Mouse (Mus musculus) gastrocnemius, postnatal 4 days (tissue): Measurements from ENCODE around the gene 4930544D05Rik. TPM values are rescaled to one million over a fixed set of nuclear protein-coding genes. Genes with fewer than 3 reads are reported as not detected.

Experiments used
- DNase-seq, 2 experiments: peaks; one replicate each; pipeline ENCODE4 v3.0.0; 2021 to 2022; ENCODE audit warnings: low spot score in 2 of 2, mixed read lengths in 2 of 2
- total RNA-seq, 2 experiments: library from RNA; stranded (reverse); gene quantifications; 2 replicates each; pipeline ENCODE4 v1.2.3; 2021

4930544D05Rik gene
- total RNA-seq, 2 experiments from 2014 or later: not detected

DNA sequence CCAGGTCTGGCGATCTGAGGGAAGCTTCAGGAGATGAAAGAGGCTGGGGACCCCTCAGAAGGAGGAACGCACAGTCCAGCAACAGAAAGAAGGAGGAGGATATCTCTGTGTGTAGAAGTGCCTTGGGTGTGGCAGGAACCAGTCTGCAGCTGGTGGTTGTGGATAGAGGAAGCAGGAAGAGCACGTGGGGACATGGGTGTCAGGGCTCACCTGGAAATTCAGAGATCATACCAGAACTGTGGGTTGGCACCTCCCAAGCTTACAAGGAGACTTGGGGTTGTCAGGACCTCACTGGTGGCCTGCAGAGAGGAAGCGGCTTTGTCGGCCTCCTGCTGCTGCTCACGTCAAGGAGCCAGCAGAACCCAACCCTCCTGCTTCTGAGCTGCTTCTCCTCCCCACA, 18.3 kb upstream of the 4930544D05Rik start:
- no peak for DNase-seq

DNA sequence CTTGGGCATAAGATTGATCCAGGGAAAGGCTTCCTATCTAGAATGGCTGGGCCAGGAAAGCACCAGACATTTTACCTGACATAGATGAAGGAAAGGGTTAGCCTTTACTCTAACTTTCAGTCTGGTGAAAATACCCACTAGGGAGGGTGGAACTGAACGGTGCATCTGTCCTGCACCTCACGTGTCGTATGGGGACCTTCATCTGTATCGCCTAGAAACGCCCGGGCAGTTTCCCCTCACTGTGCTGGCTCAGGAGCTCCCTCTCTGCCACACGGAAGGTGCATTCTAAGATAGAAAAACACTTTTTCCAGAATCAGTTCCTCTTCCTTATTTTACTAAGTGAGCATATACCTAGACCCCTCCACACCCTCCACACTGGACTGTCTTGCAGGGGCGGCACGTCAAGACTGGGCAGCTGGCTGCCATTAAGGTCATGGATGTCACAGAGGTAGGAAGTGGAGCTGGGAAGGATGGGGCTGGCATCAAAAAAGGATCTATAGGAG, 17.1 kb upstream of the 4930544D05Rik start:
- no peak for DNase-seq

DNA sequence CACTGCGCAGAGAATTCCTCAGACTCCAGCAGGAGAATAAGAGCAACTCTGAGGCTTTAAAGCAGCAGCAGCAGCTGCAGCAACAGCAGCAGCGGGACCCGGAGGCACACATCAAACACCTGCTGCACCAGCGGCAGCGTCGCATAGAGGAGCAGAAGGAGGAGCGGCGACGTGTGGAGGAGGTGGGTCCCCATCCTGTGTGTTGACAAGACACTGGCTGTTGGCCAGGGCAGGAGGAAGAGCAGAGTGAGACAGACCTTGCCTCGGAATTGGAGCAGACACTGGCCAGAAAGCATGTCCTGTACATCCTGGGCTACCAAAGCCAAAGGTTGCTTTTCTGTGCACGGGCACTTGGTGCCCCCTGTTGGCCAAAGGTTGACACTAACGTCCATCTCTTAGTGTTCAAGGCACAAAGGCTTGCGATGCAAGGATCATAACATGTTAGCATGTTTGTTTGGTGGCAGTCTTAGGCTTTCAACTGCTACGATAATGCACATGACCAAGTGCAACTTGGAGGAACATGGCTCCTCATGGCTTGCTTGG, 10.6 kb upstream of the 4930544D05Rik start:
- peak in 1 of 2 experiments; percentile 74 for DNase-seq

DNA sequence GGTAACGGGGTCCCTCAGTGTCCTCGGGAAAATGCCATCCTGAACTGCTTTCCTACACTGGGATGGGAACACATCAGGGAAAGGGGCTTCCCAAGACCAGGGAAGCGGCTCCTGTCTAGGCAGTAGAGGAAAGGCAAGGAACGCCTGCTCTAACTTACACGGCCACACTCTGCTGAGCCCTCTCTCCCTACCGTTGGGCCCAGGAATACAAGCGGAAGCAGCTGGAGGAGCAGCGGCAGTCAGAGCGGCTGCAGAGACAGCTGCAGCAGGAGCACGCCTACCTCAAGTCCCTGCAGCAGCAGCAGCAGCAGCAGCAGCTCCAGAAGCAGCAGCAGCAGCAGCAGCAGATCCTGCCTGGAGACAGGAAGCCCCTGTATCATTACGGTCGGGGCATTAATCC, 8.9 kb upstream of the 4930544D05Rik start:
- no peak for DNase-seq

DNA sequence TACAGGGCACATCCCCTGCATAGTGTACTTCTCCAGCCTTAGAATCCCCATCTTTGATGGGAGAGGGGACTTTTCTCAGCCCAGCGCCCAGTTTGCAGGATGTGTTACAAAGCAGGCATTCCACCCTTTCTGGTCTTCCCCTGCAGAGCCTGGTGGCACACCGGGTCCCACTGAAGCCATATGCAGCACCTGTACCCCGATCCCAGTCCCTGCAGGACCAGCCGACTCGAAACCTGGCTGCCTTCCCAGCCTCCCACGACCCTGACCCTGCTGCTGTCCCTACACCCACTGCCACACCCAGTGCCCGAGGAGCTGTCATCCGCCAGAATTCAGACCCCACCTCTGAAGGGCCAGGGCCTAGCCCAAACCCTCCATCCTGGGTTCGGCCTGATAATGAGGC, 8.0 kb upstream of the 4930544D05Rik start:
- no peak for DNase-seq

DNA sequence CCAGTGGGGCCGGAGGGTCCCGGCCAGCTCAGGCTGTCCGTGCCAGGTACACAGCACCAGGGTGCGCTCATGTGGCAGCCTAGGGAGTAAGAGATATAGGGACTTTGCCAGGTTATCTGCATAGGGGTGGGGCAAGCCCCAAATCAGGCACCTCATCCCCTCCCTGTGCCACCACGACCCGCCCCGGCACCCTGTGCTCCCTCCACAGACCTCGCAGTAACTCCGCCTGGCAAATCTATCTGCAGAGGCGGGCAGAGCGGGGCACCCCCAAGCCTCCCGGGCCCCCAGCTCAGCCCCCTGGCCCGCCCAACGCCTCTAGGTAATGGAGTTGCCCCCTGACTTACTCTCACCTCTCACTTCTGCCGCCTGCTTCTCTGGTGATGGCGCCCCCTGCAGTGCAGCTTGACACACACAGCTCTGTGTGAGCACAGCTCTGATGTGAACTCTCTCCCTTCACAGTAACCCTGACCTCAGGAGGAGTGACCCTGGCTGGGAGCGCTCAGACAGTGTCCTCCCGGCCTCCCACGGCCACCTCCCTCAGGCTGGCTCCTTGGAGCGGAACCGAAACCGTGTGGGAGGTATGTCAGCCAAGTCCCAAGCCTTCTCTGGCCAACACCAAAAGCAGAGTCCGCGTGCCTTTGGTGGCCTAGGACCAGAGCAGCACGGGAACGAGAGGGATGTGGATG, 7.1 kb upstream of the 4930544D05Rik start:
- no peak for DNase-seq

DNA sequence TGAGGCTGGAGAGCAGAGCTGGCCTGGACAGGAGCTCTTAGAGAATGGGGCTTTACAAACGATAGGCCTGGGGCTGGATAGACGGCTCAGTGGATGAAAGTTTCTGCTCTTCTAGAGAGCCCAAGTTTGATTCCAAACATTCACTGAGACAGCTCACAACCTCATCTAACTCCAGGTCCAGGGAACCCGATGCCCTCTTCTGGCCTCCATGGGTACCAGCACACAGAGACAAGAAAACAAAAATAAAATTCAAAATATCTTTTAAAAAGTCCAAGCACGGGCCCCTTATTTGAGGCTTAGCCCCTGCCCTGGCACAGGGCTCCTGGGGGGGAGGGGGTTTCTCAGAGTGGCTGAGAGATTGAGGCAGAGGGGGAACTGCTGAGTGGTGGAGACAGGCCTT, 4.9 kb upstream of the 4930544D05Rik start:
- DNase-seq: no peak

DNA sequence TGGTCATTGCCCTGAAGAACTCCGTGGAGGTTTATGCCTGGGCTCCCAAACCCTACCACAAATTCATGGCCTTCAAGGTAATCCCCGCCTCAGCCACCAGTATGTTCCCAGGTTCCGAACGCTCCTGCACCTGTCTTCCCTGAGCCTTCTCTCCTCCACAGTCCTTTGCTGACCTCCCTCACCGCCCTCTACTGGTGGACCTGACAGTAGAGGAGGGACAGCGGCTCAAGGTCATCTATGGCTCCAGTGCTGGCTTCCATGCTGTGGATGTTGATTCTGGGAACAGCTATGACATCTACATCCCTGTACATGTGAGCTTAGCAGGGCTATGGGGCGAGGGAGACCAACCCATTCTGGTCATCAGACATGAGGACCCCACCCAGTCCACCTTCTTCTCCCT, 3.1 kb upstream of the 4930544D05Rik start:
- DNase-seq: no peak

DNA sequence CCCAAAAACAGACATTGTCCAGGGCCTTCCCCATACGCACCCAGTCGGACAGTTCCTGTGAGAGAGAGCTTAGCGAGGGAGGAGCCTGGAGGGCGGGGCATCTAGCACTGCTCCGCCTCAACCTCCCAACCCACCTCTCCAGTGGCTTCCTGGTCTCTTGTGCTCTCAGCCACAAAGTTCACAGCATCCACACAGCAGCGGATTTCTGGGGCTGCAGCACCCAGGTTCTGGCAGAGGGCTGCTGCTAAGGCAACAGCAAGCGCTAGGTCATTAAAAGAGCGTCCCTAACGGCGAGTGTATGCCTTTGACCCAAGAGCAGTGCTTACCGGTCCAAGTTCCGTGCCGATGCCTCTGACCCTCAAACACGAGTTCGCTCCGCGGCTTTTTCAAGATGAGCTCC, 574 bp upstream of the 4930544D05Rik start:
- DNase-seq: peak in 1 of 2 experiments; percentile 64

DNA sequence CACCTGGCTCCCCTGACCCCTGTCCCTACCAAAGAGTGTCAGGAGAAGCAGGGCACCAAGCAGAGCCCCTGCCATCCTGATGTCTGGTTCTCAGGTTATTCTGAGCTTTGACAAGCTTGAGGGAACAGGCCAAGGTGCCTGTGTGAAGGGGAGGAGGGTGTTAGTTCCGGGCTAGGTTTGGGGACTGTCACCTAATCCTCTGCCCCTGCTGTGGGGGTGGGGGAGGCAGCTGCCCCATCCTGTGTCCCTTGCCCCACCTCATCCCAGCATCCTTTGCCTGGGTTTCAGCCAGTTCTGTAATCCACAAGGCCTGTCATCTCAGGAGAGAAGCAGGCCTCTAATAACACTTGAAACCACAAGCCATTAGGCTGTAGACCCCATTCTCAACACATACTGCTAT, 3.5 kb downstream of the 4930544D05Rik start, which contains the start of gene Chrne:
Chrne (minus strand) TSS at position 116 of the 400 bp plus-strand sequence.
- DNase-seq: no peak

DNA sequence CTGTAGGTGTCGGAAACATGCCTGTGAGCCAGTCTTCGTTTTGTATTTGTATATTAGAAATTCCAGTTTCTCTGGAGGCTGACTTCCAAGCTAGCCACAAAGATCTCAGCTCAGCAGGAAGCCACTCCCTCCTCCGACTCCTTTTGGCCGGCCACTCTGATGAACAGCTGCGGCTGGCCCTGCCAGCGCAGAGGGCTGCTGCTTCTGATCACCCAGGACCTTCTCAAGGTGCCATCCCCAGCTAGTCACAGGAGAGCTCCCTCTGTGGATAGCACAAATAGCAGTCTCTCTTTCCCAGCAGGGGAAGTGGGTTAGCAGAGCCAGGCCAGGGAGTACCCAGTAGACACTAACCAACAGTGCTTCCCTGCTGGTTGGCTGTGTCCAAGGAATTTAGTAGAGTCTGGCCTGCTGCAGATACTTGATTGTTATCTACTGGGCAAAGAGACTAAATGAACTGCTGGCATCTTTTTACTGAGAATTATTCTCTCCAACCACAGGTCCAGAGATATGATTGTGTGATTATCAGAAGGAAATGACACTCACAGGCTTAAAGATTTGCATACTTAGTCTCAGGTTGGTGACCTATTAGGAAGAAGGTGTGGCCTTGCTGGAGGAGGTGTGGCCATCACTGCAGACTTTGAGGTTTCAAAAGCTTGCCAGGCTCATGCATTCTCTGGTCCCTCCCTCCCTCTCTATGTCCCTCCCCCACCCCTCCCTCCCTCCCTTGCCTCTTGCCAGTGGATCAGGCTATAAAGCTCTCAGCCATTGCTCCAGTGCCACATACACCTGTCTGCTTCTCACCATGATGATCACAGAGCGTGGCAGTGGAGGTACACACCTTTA, 6.5 kb downstream of the 4930544D05Rik start:
- no peak for DNase-seq

DNA sequence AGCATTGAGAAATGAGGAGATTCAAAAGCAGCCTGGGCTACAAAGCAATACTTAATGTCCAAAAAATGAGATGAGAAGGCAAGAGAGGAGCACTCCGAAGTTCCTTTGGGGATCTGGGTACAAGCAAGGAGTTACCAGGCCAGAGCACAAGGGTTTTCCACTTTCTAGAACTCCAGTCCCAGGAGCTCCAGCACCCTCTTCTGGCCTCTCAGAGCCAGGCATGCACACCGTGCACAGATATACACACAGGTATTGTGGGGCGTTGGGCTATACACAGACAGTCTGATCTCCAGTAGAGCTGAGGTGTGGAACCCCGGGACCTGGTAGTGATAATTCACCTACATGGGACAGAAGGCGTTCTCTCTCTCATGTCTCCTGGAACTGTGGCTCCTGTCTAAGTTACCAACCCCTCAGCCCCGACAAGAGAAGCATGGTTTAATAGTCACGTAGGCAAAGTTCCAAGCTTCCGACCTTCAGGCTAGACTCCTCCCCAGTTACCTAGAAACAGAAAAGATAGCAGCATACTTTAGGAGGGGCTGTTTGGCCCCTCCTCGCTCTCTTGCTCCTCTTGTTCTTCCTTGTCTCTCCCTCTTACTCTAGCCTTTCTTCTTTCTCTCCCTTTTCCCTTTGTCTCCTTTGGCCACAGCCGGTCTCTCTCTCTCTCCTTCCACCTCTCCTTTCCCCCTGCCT, 7.5 kb downstream of the 4930544D05Rik start:
- DNase-seq: no peak

DNA sequence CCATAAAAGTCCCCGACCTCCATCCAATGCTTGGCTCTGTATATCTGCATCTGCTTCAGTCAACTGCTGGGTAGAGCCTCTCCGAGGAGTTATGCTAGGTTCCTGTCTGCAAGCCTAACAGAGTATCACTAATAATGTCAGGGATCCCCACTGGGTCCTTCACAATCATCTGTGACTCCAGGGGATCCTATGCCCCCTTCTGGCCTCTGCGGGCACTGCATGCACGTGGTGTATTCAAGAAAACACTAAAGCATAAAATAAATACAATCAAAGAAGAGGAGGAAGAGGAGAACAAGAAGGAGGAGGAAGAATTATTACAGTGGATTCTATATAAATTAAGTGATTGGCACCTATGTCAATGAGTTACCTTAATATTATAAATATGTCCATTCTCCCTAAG, 9.8 kb downstream of the 4930544D05Rik start:
- no peak for DNase-seq

DNA sequence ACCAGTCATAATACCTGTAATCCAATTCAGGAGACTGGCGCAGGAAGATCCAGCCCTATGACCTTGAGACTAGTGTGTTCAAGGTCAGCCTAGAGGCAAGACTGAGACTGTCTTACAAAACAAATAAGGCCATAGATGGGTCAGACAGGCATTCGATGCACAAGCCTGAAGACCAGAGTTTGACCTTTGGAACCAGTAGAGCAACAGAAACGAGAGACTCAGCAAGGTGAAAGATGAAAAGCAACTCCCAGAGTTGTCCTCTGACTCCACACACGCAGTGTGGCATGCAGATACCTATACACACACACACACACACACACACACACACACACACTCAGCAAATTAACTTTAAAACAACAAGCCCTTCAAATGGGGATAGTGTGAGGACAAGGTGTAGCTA, 11.2 kb downstream of the 4930544D05Rik start:
- no peak for DNase-seq

DNA sequence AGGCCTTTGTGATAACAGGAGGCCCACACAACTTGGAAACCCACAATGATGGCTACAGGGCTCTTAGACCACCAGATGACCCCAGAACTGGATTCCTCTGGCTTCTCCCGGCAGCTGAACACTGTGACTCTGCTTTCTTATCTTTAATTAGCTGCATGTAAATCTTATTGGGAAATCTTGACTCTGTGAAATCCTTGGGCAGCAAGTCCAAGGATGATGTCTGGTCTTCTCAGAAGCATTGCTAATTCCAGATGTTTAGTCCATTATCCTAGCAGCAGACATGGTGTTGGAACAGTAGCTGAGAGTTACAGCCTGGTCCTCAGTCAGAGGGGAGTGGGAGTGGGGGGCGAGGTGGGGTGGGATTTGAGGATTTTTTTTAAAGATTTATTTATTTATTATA, 12.8 kb downstream of the 4930544D05Rik start:
- DNase-seq: no peak

DNA sequence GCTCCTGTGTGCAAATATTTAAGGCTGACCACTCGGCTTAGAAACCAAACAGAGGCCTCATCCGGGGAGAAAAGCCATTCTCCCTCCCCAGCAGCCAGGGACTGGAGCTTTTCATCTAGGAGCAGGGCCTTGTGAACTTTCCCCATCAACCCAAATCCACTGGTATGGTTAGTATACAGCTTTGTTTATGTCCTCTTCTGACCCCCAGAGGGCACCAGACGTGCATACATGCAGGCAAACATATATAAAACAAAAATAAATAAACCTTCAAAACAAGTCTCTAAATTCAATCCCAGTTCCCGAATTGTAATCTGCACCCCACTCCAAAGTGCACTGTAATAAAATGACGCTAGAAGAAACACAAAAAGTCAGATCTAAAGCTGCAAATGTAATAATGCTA, 13.9 kb downstream of the 4930544D05Rik start:
- DNase-seq: no peak

DNA sequence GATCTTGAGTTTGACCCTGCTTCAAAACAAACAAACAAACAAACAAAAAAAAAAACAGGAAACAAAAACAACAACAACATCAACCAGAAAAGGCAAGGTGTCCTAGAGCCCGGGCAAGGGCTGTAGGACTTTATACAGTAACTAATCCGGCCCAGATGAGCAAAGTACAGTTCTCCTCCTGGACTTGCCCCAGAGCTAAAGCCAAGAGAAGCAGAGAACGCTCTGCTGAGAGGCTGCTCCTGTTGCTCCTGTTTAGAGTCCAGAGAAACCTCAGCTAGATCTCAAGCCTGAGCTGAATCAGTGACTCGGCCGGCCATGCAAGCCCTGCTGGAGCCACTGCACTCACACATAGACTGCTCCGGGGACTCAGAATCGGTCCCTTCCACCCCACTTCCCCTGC, 14.5 kb downstream of the 4930544D05Rik start:
- no peak for DNase-seq

DNA sequence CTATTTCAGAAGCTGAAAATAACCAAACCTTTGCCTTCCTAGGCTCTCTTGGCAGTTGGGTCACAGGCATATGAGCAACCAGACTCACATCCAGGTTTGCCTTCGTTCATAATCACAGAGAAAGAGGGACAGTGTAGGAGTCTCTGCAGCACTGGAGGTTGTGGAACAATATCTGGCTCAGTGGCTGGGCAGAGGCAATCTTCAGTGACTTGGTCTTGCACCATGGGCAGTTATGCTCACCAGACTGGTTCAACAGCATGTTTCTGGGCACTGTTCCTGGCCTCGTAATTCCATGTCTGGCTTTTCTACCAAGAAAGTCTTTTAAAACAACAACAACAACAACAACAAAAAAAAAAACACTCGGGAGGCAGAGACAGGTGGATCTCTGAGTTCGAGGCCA, 20.0 kb downstream of the 4930544D05Rik start:
- DNase-seq: no peak

DNA sequence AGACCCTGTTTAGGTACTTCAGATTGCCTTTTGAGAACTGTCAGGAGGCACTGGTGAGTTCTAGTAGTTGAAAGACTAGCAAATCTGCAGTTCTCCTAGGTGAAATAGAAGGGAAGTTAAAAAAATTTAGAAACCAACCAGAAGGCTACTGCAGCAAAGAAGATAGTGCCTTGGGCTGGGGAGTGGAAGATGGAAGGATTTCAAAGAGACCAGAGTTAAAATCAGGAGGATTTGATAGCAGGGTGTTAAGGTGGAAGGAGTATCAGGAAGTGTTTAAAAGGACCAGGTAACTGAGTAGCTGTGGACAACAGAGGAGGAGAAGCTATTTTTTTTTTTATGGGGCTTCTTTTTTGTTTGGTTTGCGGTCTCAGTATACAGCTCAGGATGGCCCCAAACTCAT, 22.1 kb downstream of the 4930544D05Rik start:
- no peak for DNase-seq

DNA sequence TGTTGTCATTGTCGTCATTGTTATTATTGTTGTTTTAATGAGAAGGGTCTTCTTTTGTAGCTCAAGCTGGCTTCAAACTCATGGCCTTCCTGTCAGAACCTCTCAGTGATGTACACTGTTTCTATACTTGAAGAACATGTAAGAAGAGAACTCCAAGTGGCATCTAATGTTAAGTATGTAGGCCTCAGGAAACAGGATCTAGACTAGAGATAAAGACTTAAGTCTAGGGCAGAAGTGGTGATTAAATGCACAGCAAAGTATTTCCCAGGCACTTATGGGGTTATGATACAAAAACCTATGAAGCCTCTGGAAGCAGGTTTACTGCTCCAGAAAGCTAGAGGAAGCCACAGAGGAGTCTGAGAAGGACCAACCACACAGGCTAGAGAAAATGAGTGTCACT, 22.6 kb downstream of the 4930544D05Rik start:
- DNase-seq: no peak

DNA sequence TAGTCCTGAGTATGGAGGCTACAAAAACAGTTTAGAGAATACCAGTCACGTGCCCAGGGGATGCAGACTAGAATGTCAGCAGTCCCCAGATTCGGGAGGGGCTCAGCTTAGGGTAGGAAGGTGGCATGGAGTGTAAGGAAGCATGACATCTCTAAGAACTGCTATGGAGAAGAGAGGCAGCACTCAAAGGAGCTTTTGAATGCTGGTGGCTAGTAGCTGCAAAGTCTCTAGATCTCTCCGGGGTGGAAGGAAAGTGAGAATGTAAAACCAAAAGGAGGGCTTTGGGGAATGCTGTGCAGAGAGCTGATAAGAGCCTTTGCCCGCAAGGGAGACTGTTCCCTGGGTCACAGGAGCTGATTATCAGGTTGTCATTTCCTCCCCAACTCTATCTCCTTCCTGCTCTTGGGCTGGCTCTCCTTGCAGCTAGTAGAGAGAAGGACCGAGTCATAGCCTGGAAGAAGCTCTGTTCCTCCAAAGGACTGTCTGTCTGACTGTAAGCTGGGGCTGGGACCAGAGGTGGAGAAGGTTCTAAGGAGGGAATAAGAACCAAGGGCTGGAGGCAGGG, 23.1 kb downstream of the 4930544D05Rik start, which contains the start of gene Gp1ba:
Gp1ba (plus strand) TSS at position 409 of the 565 bp plus-strand sequence.
- DNase-seq: no peak
